Mouse (Mus musculus): ENCODE data around the gene Gja5. TPM values are rescaled to one million over a fixed set of nuclear protein-coding genes. Genes with fewer than 3 reads are reported as not detected.

Gene Gja5
- polyA plus RNA-seq, 1 experiment from 2014 or later, result 7.2 TPM

DNA sequence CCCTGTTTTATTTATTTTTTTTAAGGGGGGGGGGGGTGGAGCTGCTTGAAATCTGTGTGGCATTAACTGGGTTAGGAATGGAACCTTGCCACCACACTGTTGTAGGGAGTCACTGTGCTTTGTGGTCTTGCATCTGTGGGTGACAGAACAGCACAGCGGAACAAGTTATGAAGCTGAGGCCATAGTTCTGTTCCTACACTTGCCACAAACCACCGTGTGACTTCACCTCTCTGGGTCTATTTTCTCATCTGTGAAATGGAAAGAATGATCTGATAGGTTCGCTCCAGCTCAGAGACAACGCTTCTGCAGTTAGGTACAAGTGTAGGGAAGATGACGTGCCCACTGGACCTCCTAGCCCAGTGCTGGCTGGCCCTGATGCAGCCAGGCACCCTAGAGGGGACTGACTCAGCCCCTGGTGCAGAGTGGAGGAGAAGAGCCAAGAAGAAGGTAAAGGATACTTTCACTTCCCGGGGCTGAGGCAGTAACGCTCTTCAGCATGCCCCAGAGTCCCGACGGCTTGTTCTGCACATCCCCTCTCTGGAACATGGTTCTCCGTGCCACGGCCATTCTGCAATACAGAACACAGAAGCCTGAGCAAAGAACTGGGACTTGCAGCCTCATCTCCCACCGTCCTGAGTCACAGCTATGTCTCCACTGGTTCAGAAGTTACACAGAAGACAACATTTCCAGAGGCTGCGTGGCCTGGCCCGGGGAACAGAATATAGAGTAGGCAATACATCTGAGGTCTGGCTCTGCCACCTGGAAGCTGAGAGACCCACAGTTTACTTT is 22.2 kb upstream of the Gja5 start:
- Histone ChIP-seq H3K4me1 (no peaks in the 10 kb centered on the region), H3K36me3 (peaks cover 80% of the 10 kb centered on the region), H3K4me3 (no peak overlapping the region), H3K9me3 (replicated peaks) (no peaks in the 10 kb centered on the region), H3K27me3 (ENCODE audit: low read depth, poor library complexity, severe bottlenecking) (no peaks in the 10 kb centered on the region), H3K27ac (replicated peaks) (no peak overlapping the region)
- no peak for DNase-seq (ENCODE audit: low spot score)
- WGBS, result 93% methylated on average over 14 of the region's 14 CpGs

DNA sequence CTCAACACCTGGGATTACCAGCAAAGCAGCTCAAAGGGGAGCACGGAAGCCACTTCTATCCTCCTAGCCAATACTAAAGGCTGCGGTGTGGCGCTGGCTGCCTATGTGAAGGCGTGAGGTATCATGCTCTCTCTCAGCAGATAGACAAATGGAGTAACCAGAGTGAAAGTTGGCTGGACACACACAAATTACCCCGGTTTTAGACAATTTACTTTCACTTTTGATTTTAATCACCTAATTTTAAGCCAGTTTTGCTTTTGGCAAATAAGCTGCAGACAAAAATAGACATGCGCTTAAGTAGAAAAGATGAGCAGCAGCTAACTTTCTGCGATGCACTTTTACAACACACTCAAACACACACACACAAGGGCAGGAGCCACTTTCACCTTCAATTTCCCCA is 20.8 kb upstream of the Gja5 start:
- H3K36me3 ChIP-seq, result peaks cover 78% of the 10 kb centered on the region
- no peaks in the 10 kb centered on the region for H3K27me3 ChIP-seq (ENCODE audit: low read depth, poor library complexity, severe bottlenecking)
- no peaks in the 10 kb centered on the region for H3K4me1 ChIP-seq
- H3K9me3 ChIP-seq (replicated peaks), result no peaks in the 10 kb centered on the region
- H3K27ac ChIP-seq (replicated peaks), result no peak overlapping the region
- 96% methylated on average over 7 of the region's 7 CpGs for WGBS
- no peak overlapping the region for H3K4me3 ChIP-seq
- DNase-seq (ENCODE audit: low spot score), result no peak

DNA sequence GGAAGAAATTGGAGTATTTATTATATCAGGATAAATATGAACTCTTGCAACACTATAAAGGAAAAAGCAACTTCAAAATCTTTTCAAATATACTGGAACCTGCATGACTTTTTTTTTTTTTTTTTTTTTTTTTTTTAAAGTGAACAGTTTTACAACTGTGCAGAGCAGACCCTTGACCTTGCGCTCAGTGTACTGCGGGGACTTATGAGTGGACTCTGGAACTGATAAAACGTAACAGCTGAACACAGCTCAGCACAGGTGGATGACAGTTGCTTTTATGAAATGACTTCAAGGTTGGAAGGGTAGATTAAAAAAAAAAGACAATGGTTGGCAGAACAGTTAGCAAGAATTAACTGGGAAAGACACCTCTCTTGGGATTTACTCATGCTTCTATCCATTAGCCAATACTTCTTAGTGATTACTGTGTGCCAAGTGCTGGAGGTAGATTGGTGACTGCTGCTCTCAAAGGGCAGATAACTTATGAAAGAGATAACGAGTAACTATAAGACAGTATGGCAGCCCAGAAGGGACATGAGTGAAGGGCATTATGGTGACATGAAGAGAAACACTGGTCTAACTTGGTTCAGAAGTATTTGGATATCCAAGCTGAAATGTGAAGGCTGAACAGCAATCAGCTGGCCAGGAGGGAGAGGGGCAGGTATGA is 2.0 kb upstream of the Gja5 start:
- Histone ChIP-seq H3K9me3 (replicated peaks) (no peaks in the 10 kb centered on the region), H3K4me1 (peaks cover 14% of the 10 kb centered on the region), H3K36me3 (peaks cover 10% of the 10 kb centered on the region), H3K27me3 (ENCODE audit: low read depth, poor library complexity, severe bottlenecking) (peaks cover 4% of the 10 kb centered on the region), H3K27ac (replicated peaks) (no peak overlapping the region), H3K4me3 (no peak overlapping the region)
- no peak for DNase-seq (ENCODE audit: low spot score)
- 91% methylated on average over 4 of the region's 4 CpGs for WGBS

DNA sequence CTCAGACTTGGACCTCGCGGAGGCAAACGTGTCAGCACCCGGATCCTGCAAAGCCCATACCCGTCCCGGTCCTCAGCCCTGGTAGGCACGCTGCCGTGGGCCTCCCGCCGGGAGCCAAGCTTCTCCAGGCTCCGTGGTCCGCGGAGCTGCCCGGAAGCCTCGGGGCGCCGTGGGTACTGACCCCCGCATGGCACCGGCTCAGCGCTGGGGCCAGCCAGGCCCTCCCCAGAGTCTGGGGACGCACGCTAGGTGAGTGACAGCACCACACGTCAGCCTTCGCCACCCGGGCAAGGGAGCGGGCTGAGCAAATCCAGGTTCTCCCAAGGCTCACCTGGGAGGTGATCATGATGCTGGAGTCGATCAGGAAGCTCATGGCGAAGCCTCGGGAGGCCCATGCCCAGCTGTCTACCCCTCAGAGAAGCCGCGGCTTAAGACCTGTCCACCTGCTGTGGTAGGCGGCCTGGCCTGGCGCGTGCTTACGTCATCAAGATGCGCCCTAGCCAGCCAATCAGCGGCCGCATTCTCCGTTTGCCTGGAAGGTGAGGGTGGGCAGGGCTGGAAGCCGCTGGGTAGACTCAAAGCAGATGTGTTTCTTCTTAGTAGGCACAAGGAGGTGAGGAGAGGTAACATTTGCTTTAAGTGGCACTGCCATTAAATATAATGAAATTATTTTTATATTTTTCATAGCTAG is 503 bp downstream of the Gja5 start, which contains the start of gene Gpr89:
Gpr89 (minus strand) TSS at position 496 of the 691 bp plus-strand sequence.
- no peaks in the 10 kb centered on the region for H3K36me3 ChIP-seq
- WGBS, result under 1% methylated on average over 40 of the region's 40 CpGs
- H3K27ac ChIP-seq (replicated peaks), result peak within 1 kb of the TSS; percentile 91
- peaks cover 14% of the 10 kb centered on the region for H3K4me1 ChIP-seq
- peaks cover 4% of the 10 kb centered on the region for H3K27me3 ChIP-seq (ENCODE audit: low read depth, poor library complexity, severe bottlenecking)
- peak; percentile 93 for DNase-seq (ENCODE audit: low spot score)
- peak within 1 kb of the TSS; percentile 100 for H3K4me3 ChIP-seq
- H3K9me3 ChIP-seq (replicated peaks), result no peaks in the 10 kb centered on the region

DNA sequence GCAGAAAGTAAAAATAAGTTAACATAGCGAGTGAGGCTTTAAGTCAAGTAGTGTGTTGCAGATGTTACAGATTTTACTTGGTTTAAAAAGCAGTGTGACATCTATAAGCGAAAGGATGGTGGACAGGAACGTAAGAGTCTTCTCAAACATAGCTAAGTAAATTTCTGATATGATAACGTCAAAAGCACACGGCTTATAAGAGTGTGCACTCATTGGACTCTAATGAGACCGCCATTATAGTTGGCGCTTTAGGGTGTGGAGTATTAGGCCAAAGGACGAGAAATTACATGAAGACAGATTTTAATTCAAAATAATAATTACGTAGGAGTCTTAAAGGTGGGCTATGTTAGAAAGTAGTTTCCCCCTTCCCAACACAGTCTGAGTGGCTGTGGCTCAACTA is 1.1 kb downstream of the Gja5 start:
- H3K27me3 ChIP-seq (ENCODE audit: low read depth, poor library complexity, severe bottlenecking), result peaks cover 4% of the 10 kb centered on the region
- peak overlapping the region; percentile 91 for H3K27ac ChIP-seq (replicated peaks)
- DNase-seq (ENCODE audit: low spot score), result no peak
- H3K4me1 ChIP-seq, result peaks cover 14% of the 10 kb centered on the region
- 49% methylated on average over 9 of the region's 9 CpGs for WGBS
- H3K4me3 ChIP-seq, result peak overlapping the region; percentile 100
- no peaks in the 10 kb centered on the region for H3K36me3 ChIP-seq
- H3K9me3 ChIP-seq (replicated peaks), result no peaks in the 10 kb centered on the region

DNA sequence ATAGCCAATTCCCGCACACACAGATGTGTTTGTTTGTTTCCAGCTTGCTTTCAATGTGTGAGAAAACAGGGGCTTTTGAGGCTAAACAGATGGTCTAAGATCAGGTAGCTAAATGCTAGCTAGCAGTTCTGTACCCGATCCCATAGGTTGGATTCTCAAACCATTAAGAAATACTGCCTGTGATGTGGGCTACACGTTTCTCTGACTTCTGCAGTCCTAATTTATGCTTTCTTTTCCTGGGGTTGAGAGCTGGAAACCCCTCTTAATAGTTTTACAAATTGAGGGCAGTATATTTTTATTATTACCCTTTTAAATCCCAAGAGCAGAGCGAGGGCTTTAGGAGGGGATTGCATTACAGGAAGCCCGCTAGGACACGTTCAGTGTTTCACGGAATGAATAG is 16.5 kb downstream of the Gja5 start:
- no peaks in the 10 kb centered on the region for H3K36me3 ChIP-seq
- H3K4me3 ChIP-seq, result no peak overlapping the region
- H3K27me3 ChIP-seq (ENCODE audit: low read depth, poor library complexity, severe bottlenecking), result no peaks in the 10 kb centered on the region
- H3K27ac ChIP-seq (replicated peaks), result no peak overlapping the region
- WGBS, result 88% methylated on average over 7 of the region's 7 CpGs
- no peak for DNase-seq (ENCODE audit: low spot score)
- H3K9me3 ChIP-seq (replicated peaks), result no peaks in the 10 kb centered on the region
- H3K4me1 ChIP-seq, result no peaks in the 10 kb centered on the region

DNA sequence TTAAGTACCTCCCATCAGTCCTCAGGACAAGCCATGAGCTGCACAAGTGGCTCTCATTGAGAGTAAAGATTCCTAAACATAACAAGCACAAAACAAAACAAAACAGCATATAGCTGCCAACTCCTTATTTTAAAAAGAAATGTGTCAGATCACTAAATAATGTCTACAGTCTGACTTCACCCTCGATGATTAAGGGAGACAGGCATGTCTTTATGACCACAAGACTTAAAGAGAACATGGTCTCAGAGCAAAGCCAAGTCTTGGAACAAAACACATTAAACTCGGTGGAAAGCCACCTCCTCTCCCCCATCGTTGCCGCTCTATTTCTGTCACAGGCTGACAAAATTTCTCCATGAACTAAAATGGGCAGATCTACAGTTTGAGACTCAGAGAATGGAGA is 20.1 kb downstream of the Gja5 start:
- Histone ChIP-seq H3K27me3 (ENCODE audit: low read depth, poor library complexity, severe bottlenecking) (peaks cover 20% of the 10 kb centered on the region), H3K4me3 (no peak overlapping the region), H3K9me3 (replicated peaks) (no peaks in the 10 kb centered on the region), H3K36me3 (no peaks in the 10 kb centered on the region), H3K4me1 (no peaks in the 10 kb centered on the region), H3K27ac (replicated peaks) (no peak overlapping the region)
- DNase-seq (ENCODE audit: low spot score), result no peak
- 88% methylated on average over 4 of the region's 4 CpGs for WGBS

DNA sequence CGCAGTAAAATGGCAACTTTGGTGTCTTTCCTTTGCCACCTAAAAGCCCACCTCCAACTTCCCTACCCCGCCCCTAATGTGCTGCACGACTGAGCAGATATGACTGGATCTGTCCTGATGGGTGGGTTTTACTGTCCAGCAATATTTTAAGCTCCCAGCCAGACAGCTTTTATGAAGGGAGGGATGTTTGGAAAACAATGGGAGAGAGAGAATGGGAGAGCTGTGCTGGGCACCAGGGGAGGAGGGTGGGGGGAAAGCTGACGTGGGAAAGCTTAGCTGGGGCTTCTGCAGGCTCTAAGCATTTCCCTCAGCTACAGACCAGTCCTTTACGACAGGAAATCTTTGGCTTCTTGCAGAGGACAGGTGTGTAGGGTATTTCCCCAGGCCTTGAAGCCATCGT is 21.4 kb downstream of the Gja5 start, which contains the start of gene Gja8:
Gja8 (minus strand) TSS at position 101 of the 400 bp plus-strand sequence.
- H3K4me1 ChIP-seq, result peaks cover 6% of the 10 kb centered on the region
- no peak within 1 kb of the TSS for H3K27ac ChIP-seq (replicated peaks)
- DNase-seq (ENCODE audit: low spot score), result no peak
- H3K27me3 ChIP-seq (ENCODE audit: low read depth, poor library complexity, severe bottlenecking), result peaks cover 33% of the 10 kb centered on the region
- H3K36me3 ChIP-seq, result no peaks in the 10 kb centered on the region
- H3K9me3 ChIP-seq (replicated peaks), result no peaks in the 10 kb centered on the region
- no peak within 1 kb of the TSS for H3K4me3 ChIP-seq
- 80% methylated on average over 6 of the region's 6 CpGs for WGBS

DNA sequence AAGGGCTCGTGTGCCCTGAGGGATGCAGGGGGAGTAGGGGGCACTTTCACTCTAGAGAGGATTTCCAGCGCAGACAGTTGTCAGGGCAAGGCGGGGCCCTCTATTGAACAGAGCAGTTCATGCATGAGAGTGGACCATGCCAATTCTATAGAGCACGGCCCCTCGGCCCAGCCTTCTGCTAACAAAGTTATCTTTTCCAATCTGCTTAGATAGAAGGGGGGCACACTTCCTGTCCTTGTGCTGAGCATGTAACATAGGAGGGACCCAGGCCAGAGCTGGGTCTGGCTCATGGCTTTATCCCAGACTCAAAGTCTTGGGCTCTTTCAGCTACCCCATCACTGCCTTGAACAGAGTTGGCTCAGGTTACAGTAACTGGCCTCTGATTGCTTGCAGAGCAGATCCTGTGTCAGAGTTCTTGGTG is 26.8 kb downstream of the Gja5 start:
- peak; percentile 48 for DNase-seq (ENCODE audit: low spot score)
- 0 out of 2 replicates have a peak overlapping the region, but pooled peaks have one; percentile 38 for H3K27ac ChIP-seq (replicated peaks)
- H3K4me1 ChIP-seq, result peaks cover 28% of the 10 kb centered on the region
- no peak overlapping the region; the same call in 1 of the 2 replicates for H3K4me3 ChIP-seq
- H3K9me3 ChIP-seq (replicated peaks), result no peaks in the 10 kb centered on the region
- H3K36me3 ChIP-seq, result no peaks in the 10 kb centered on the region
- WGBS, result 18% methylated on average over 5 of the region's 5 CpGs
- H3K27me3 ChIP-seq (ENCODE audit: low read depth, poor library complexity, severe bottlenecking), result peaks cover 82% of the 10 kb centered on the region

DNA sequence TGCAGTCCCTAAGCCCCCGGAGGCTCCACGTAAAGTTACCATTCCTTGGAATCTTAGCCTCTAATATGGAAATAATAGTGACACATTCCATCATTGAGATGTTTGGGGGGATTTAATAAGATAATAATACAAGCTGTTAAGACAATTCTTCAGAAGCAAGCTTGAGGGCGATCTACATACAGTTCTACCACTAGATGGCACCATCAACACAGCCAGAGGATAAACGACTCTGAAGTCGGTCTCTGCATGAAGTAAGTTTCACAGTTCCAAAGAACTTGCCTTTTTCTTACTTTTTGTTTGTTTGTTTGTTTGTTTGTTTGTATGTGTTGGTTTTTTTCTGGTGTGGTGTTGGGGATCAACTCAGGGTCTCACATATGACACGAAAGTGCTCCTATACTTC is 31.7 kb downstream of the Gja5 start:
- Histone ChIP-seq H3K4me3 (no peak overlapping the region), H3K4me1 (peaks cover 45% of the 10 kb centered on the region), H3K9me3 (replicated peaks) (no peaks in the 10 kb centered on the region), H3K27ac (replicated peaks) (no peak overlapping the region), H3K36me3 (no peaks in the 10 kb centered on the region), H3K27me3 (ENCODE audit: low read depth, poor library complexity, severe bottlenecking) (peaks cover 58% of the 10 kb centered on the region)
- WGBS, result 13% methylated on average over 6 of the region's 6 CpGs
- peak; percentile 34 for DNase-seq (ENCODE audit: low spot score)

DNA sequence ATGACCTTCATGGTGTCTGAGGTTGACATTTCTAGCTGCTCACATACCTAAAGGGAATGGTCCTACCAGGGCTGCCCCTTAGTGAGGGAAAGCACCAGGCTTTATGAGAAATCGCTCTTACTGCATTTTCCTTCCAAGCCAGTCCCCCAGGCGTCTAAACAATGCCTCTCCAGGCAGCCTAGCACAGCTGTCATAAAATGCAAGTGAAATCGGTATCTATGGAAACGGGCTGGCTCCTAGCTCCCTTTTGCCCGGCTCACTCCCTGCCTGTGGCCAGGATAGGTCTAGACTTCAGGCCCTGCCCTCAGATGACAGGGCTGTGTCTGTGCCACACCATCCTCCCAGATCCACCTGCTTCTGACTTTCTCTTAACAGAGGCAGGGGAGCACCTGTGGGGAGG is 33.1 kb downstream of the Gja5 start:
- Histone ChIP-seq H3K4me3 (no peak overlapping the region), H3K27ac (replicated peaks) (peak overlapping the region; percentile 50), H3K27me3 (ENCODE audit: low read depth, poor library complexity, severe bottlenecking) (peaks cover 46% of the 10 kb centered on the region), H3K9me3 (replicated peaks) (no peaks in the 10 kb centered on the region), H3K4me1 (peaks cover 31% of the 10 kb centered on the region), H3K36me3 (no peaks in the 10 kb centered on the region)
- 25% methylated on average over 5 of the region's 5 CpGs for WGBS
- peak; percentile 33 for DNase-seq (ENCODE audit: low spot score)

DNA sequence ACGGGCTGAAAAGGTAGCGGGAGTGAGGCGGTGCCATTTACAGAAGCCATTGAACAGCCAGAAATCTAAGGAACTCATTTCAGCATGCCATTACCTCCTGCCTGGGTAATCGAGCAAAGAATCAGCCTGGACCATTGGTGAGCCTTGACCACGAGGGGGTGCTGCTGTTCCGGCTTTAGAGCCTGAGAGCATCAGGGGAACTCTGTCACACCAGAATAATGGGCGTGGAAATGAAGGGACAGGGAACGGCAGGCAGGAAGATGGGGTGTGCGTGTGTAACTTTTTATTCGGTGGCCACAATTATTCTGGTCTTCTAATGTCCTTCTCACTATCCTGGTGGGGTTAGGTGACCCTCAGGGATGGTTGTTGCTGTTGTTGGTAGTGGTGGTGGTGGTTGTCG is 34.2 kb downstream of the Gja5 start:
- Histone ChIP-seq H3K4me1 (peaks cover 25% of the 10 kb centered on the region), H3K36me3 (no peaks in the 10 kb centered on the region), H3K27ac (replicated peaks) (0 out of 2 replicates have a peak overlapping the region, but pooled peaks have one; percentile 6), H3K27me3 (ENCODE audit: low read depth, poor library complexity, severe bottlenecking) (peaks cover 36% of the 10 kb centered on the region), H3K9me3 (replicated peaks) (0 out of 2 replicates have a peak, but pooled peaks cover 4% of the 10 kb centered on the region), H3K4me3 (peak overlapping the region; percentile 43)
- WGBS, result 13% methylated on average over 11 of the region's 11 CpGs
- peak; percentile 86 for DNase-seq (ENCODE audit: low spot score)

Data from midbrain, embryonic 10.5 days (tissue).